Mouse (Mus musculus) hindlimb bud, embryonic 11.5 days (tissue): Measurements from ENCODE around the gene Polr2h.

Experiments
- DNase-seq: peaks from one replicate; pipeline ENCODE4 v3.0.0-alpha.2; 2012; ENCODE audit warnings: low read depth, low spot score; ENCODE audit errors: extremely low spot score

The Polr2h gene

GRCm38 (mm10) chr16:20765244-20765643 lies 47.8 kb downstream of the Polr2h start:
- no peak for DNase-seq
